Mouse (Mus musculus): ENCODE data around the gene Blcap.
A peak's percentile ranks its signal among the peaks of the same experiment; 100 is the strongest.
"Not testable (repeated sequence)": the region's sequence is repeated elsewhere in the genome, so short reads cannot be mapped to it uniquely, and the experiment has no call there.

Gene Blcap

GRCm38 (mm10) chr2:157571224-157571832 is at the start of gene Blcap:
Gene Blcap, minus strand, starts transcription at chr2:157571274.
- peak in 1 of 2 experiments; percentile 28 for DNase-seq (ENCODE audit: low spot score in 2 of 2)

GRCm38 (mm10) chr2:157618393-157618792 is 47.3 kb upstream of the Blcap start:
- DNase-seq (ENCODE audit: low spot score in 2 of 2): no peak

- peak; percentile 57 to 59 for DNase-seq (ENCODE audit: low spot score in 2 of 2)
Measured at GRCm38 (mm10) chr2:157613997-157614396, 42.9 kb upstream of the Blcap start.

DNA sequence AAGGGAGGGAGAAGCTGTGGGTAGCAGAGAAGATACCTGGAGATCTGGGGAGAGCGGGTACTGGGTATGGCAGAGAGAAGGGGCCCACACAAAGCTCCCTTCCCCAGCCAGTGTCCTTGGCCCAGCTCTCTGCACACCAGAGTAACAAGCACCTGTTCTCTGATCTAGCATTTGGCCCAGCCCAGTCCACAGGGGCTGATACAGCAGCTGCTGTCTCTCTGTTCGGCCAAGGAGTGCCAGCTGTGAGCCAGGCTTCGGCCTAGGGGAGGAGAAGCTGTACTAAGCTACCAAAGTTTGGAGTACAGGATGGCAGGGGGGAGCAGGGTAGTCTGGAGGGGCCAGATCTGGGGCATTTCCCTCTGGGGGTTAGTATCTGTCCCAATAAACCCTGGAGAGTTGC is 40.7 kb upstream of the Blcap start:
- no peak for DNase-seq (ENCODE audit: low spot score in 2 of 2)

DNA sequence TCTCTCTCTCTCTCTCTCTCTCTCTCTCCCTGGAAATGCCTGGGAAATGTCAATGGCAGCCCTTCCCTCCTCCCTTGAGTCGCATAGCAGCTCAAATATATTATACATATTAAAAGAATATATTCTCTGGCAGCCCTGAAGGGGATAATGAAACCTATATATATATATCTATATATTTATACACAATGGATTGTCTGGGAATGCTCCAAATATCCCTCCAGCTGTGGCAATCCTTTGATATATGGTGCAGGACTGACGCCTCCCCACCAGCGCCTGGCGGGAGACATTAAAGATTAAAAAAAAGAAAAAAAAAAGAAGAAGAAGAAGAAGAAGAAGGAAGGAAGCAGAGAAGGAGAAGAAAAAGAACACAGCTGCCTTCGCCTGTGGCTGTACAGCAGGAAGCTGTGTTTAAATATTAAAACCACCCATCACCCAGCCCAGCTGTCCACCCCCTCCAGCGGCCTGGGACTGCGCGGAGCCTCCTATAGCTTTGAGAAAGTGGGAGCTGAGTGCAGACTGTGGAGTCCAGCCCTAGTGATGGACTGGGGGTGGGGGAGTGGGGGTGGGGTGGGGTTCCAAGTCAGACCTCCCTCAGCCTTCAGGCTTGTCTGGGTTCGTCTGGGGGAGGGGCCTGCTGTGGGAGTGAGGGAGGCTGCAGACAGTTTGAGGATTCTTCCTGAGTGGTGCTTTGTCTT is 36.6 kb upstream of the Blcap start:
- DNase-seq (ENCODE audit: low spot score in 2 of 2): no peak

- DNase-seq (ENCODE audit: low spot score in 2 of 2): peak; percentile 51 to 89
Measured at GRCm38 (mm10) chr2:157605025-157605675, 34.1 kb upstream of the Blcap start.

GRCm38 (mm10) chr2:157601435-157601839 is 30.4 kb upstream of the Blcap start:
- no peak for DNase-seq (ENCODE audit: low spot score in 2 of 2)

GRCm38 (mm10) chr2:157596876-157597566 is 25.9 kb upstream of the Blcap start:
- DNase-seq (ENCODE audit: low spot score in 2 of 2): no peak

DNA sequence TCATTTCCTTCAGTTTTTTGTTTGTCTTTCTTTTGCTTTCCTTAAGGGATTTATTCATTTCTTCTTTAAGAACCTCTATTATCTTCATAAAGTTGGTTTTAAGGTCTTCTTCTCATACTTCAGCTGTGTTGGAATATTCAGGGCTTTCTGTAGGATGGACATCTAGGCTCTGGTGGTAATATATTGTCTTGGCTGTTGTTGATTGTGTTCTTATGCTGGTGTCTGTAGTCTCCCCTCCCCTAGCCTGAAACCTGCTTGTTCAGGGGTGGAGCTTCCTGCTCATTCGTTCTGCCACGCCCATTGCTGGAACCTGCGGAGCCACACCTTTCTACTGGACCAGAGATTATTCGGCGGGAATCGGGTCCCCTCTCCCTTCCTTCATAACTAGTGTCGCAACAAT is 14.3 kb upstream of the Blcap start:
- not testable (repeated sequence) for DNase-seq (ENCODE audit: low spot score in 2 of 2)

GRCm38 (mm10) chr2:157572786-157573185 is 1.7 kb upstream of the Blcap start:
- DNase-seq (ENCODE audit: low spot score in 2 of 2): no peak

DNA sequence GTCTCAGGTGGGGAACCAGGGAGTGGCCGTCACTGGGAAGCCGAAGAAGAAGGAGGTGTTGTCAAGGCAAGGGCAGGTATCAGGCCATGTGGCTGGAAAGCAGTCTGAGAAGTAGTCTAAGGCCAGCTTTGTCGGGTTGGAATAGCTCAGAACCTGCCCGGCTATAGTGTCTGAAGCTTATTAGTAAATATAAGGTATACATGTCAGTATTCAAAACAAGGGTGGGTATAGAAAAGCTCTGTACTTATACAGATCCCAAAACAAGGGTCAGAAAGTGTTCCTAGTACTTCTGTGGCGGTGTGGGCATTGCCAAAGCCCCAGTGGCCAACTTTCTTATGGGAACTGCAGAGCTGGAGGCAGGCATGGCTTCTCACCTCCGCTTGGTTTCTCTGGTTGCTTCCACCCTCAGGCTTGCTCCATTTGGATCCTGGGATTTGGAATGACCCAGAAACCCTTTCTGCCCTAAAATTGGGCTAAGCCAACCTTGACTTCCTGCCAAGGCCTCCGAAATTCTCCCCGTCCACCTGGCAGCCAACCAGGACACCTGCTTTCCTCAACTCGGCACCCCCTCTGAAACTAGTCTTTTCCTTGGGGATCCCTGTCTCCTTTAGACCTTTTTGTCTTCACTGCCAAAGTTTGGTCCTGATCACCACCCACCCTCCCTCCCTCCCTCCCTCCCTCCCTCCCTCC is 1.1 kb downstream of the Blcap start:
- no peak for DNase-seq (ENCODE audit: low spot score in 2 of 2)

DNA sequence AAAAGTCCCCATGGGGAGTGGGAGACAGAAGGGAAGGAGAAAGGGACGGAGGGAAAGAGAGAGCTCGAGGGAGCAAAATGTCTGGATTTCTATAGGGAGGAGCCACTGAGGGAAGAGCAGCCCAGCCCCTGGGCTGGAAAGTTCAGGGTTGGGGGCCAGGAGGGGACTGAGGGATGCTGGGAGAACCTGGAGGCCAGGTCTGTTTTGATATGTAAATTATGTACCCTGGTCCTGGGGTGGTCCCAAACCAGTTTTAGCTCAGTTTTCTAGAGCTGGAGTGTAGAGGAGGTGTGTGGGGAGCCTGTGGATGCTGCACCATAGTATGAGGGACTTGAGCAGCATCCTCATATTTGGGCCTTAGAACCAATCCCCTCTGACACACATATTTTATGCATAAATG is 2.2 kb downstream of the Blcap start:
- DNase-seq (ENCODE audit: low spot score in 2 of 2): no peak

GRCm38 (mm10) chr2:157567235-157567961 is 3.7 kb downstream of the Blcap start:
- DNase-seq (ENCODE audit: low spot score in 2 of 2): no peak

- DNase-seq (ENCODE audit: low spot score in 2 of 2): peak; percentile 66 to 82
Measured at GRCm38 (mm10) chr2:157566260-157566952, 4.7 kb downstream of the Blcap start.

GRCm38 (mm10) chr2:157565898-157566259 is 5.2 kb downstream of the Blcap start:
- no peak for DNase-seq (ENCODE audit: low spot score in 2 of 2)

GRCm38 (mm10) chr2:157565446-157565845 is 5.6 kb downstream of the Blcap start:
- DNase-seq (ENCODE audit: low spot score in 2 of 2): no peak

DNA sequence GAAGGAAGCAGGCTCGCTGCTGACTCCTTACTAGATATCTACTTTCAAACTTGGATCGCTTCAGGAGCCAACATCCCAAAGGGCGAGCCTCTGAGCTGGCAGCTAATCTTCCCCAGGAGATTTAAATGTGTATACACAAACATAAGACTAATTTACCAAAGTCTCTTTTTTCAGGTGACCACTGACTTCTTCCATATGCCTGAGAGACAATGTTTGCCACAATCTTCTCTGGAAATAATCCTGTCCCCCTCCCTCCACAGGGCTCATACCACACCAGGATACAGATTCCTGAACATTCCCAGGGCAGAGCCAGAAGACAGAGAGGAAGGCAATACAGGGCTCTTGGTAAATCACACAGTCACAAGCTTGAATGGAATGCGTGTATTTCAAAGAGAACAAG is 6.4 kb downstream of the Blcap start:
- DNase-seq (ENCODE audit: low spot score in 2 of 2): no peak

DNA sequence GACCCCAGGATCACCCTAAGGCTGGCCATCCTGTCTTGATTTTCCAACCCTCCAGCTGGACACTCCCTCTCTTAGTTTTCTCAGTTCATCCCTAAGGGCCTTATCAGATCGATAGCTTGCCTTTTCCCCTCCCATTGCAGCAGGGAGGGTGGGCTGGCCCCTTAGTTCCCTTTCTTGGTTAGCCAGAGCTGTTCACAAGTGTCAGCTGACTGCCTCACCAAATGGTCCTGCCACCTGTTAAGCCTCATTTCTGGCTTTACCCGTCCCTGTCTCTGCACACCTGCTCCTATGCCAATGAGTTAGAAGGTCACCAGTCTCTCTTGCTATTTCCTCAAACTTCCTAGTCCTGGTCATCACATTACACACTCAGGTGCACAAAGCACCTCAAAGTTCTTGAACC is 8.0 kb downstream of the Blcap start:
- DNase-seq (ENCODE audit: low spot score in 2 of 2): no peak

DNA sequence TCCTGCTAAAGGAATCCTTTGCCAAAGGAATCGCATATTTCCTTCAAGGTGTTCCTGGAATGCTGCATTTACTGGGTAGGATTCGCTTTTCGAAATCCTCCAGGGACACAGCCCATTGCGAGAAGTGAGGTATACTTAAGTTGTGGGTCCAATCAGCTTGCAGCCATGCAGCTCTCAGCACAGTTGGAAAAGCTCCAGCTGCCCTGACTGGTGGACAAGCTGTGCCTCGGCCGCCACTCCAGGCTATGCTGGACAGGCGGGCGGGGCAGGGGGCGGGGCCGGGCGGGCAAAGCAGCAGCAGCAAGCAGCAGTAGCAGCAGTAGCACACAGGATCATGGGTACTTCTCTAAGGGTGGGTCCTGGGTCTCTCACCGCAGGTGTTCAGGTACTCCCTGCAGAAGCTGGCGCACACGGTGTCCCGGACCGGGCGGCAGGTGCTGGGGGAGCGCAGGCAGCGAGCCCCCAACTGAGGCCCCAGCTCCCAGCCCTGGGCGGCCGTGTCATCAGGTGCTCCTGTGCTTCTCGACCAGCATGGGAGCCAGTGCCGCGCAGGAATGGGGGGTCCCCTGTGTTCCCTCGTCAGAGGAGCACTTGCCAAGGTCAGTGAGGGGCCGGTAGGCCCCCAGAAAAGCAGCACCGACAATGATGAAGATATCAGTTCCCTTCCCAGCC is 9.8 kb downstream of the Blcap start:
- no peak for DNase-seq (ENCODE audit: low spot score in 2 of 2)

DNA sequence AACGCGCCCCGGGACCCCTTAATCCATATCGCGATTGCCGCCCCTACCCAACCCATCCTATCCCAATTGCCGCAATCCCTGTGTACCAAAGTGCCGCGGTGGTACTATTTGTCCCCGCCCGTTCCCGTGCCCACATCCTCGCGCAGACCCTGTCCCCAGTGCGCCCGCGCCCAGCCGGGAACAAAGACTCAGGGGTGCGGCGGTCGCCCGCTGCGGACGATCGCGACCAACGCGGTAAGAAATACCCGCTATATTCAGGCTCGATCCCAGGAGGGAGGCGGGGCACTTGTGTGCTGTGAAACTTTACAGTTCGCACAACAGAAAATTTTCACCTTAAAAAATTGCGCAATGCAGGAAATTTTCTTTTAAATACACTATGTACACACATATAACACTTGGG is 10.8 kb downstream of the Blcap start:
- DNase-seq (ENCODE audit: low spot score in 2 of 2): no peak
